ENCODE assay signal across 8 mouse cellular contexts in genomic region chr2:132284492-132285139, GRCm38 (mm10). TPM values are rescaled to one million over a fixed set of nuclear protein-coding genes. Genes with fewer than 3 reads are reported as not detected.
DNase-seq lines count a peak whose midpoint lies in the region; ATAC-seq and TF ChIP-seq lines count a peak whose summit lies in the region.

No protein-coding gene starts in this region.

- H3K79me2 ChIP-seq in heart, adult 2 months (replicated peaks; ENCODE audit: control insufficient read depth, insufficient read depth, low read length): 0 out of 2 replicates have a peak, but pooled peaks cover 3% of the 10 kb centered on the region

- TF ChIP-seq CTCF in testis, adult 2 months (IDR thresholded peaks at IDR 0.05; ENCODE audit: control insufficient read depth, insufficient read depth, insufficient replicate concordance, low read depth, low read length): no peak
- TF ChIP-seq CTCF in heart, adult 2 months (IDR thresholded peaks at IDR 0.05): no peak
- TF ChIP-seq CTCF in lung, postnatal 0 days (IDR thresholded peaks at IDR 0.05): no peak

- H3K4me1 ChIP-seq in testis, adult 2 months (ENCODE audit: control insufficient read depth, insufficient read depth, low read length): no peaks in the 10 kb centered on the region
- peaks cover 34% of the 10 kb centered on the region for H3K4me1 ChIP-seq in heart, adult 2 months (ENCODE audit: control insufficient read depth, insufficient read depth, low read length)
- H3K4me1 ChIP-seq in lung, postnatal 0 days (ENCODE audit: insufficient read depth, low read depth, low read length): peaks cover 35% of the 10 kb centered on the region

- no peaks in the 10 kb centered on the region for H3K27me3 ChIP-seq in testis, adult 2 months (ENCODE audit: control insufficient read depth, insufficient read depth, low read length)
- H3K27me3 ChIP-seq in heart, adult 2 months (ENCODE audit: control insufficient read depth, insufficient read depth, low read length): no peaks in the 10 kb centered on the region
- no peaks in the 10 kb centered on the region for H3K27me3 ChIP-seq in lung, postnatal 0 days (replicated peaks; ENCODE audit: insufficient read depth, low read length)

- 33% methylated on average over 12 of the region's 12 CpGs for WGBS in heart, adult 2 months
- WGBS in lung, postnatal 0 days: 41% methylated on average over 12 of the region's 12 CpGs

- peak overlapping the region; percentile 37 for H3K9ac ChIP-seq in heart, adult 2 months (ENCODE audit: low read depth, low read length)
- H3K9ac ChIP-seq in lung, postnatal 0 days (replicated peaks; ENCODE audit: low read depth): no peak overlapping the region

- H3K4me2 ChIP-seq in lung, postnatal 0 days (replicated peaks; ENCODE audit: low read depth, low read length): peak overlapping the region; percentile 37

- peak; percentile 97 for TF ChIP-seq EP300 in heart, adult 2 months (IDR thresholded peaks at IDR 0.05; ENCODE audit: insufficient read depth, low read depth, low read length)
- peak; percentile 91 for TF ChIP-seq EP300 in lung, postnatal 0 days (IDR thresholded peaks at IDR 0.05)

- intact Hi-C loops in heart, adult 2 months (cut with DNase I): no loop called here
- intact Hi-C loops in left cerebral cortex, postnatal 25 days (cut with DNase I): no loop called here

- TF ChIP-seq POLR2A in testis, adult 2 months (IDR thresholded peaks at IDR 0.05; ENCODE audit: control insufficient read depth, low read depth, low read length): no peak
- peak; percentile 89 for TF ChIP-seq POLR2A in heart, adult 2 months (IDR thresholded peaks at IDR 0.05; ENCODE audit: insufficient read depth, low read depth, low read length)

- no peak overlapping the region for H3K4me3 ChIP-seq in testis, adult 2 months (ENCODE audit: control insufficient read depth, low read depth, low read length)
- peak overlapping the region; percentile 25 for H3K4me3 ChIP-seq in heart, adult 2 months
- no peak overlapping the region for H3K4me3 ChIP-seq in lung, postnatal 0 days (ENCODE audit: low read depth, low read length)

- H3K36me3 ChIP-seq in testis, adult 2 months (ENCODE audit: control insufficient read depth, insufficient read depth, low read length): no peaks in the 10 kb centered on the region
- peaks cover 37% of the 10 kb centered on the region for H3K36me3 ChIP-seq in heart, adult 2 months (ENCODE audit: control insufficient read depth, insufficient read depth, low read length)
- no peaks in the 10 kb centered on the region for H3K36me3 ChIP-seq in lung, postnatal 0 days (ENCODE audit: insufficient read depth, low read length)

- ATAC-seq in lung, postnatal 0 days: peak; percentile 90

- 0 out of 2 replicates have a peak overlapping the region, but pooled peaks have one; percentile 42 for H3K27ac ChIP-seq in testis, adult 2 months (ENCODE audit: control insufficient read depth, insufficient read depth, low read depth, low read length)
- peak overlapping the region; percentile 98 for H3K27ac ChIP-seq in heart, adult 2 months
- peak overlapping the region; percentile 88 for H3K27ac ChIP-seq in lung, postnatal 0 days (ENCODE audit: low read length)

- DNase-seq in testis, postnatal 14 days (ENCODE audit: low spot score): no peak
- DNase-seq in heart, adult 2 months: peak; percentile 75 to 85
- peak; percentile 50 for DNase-seq in kidney, adult 18-20 months
- DNase-seq in lung, postnatal 0 days (ENCODE audit: low spot score): peak; percentile 89
- no peak for DNase-seq in right cerebral cortex, postnatal 25 days
- DNase-seq in left cerebral cortex, postnatal 25 days (ENCODE audit: low spot score in 2 of 2): no peak
- no peak for DNase-seq in layer of hippocampus, postnatal 14 days (ENCODE audit: low spot score in 2 of 2)

- H3K9me3 ChIP-seq in lung, postnatal 0 days (ENCODE audit: low read length): no peaks in the 10 kb centered on the region

RNA-seq across cellular contexts. Expression of gene Cds2, which starts 21.7 kb away (rescaled TPM):
- 10.7 and 13.1 TPM in 2 replicates for polyA plus RNA-seq in testis, adult 2 months (2012; rRNA removed)
- total RNA-seq in heart, adult 2 months (2021): 10 to 100 TPM; 75.4 to 90.4 TPM
- polyA plus RNA-seq in heart, adult 2 months (2012; rRNA removed): 48.0 and 85.1 TPM in 2 replicates
- polyA plus RNA-seq in lung, postnatal 0 days (2015; fragmentation: Nextera tagmentation; extraction: Ambion mirVana): 32.3 and 37.0 TPM in 2 replicates
- 100 to 1,000 TPM; 234 to 245 TPM for total RNA-seq in left cerebral cortex, postnatal 25 days (2021)
- 100 to 1,000 TPM; 194 to 204 TPM for total RNA-seq in layer of hippocampus, postnatal 14 days (2021)

RNA-seq across cellular contexts. Expression of gene Pcna, which starts 31.5 kb away (rescaled TPM):
- 75.1 and 84.2 TPM in 2 replicates for polyA plus RNA-seq in testis, adult 2 months (2012; rRNA removed)
- total RNA-seq in heart, adult 2 months (2021): 10 to 100 TPM; 36.5 to 39.9 TPM
- 25.9 and 35.8 TPM in 2 replicates for polyA plus RNA-seq in heart, adult 2 months (2012; rRNA removed)
- 74.7 and 76.4 TPM in 2 replicates for polyA plus RNA-seq in lung, postnatal 0 days (2015; fragmentation: Nextera tagmentation; extraction: Ambion mirVana)
- 10 to 100 TPM; 49.1 to 51.8 TPM for total RNA-seq in left cerebral cortex, postnatal 25 days (2021)
- 10 to 100 TPM; 45.3 to 51.5 TPM for total RNA-seq in layer of hippocampus, postnatal 14 days (2021)

RNA-seq across cellular contexts. Expression of gene Tmem230, which starts 37.0 kb away (rescaled TPM):
- polyA plus RNA-seq in testis, adult 2 months (2012; rRNA removed): 120 and 139 TPM in 2 replicates
- total RNA-seq in heart, adult 2 months (2021): 10 to 100 TPM; 23.1 to 23.3 TPM
- polyA plus RNA-seq in heart, adult 2 months (2012; rRNA removed): 28.0 and 43.2 TPM in 2 replicates
- polyA plus RNA-seq in lung, postnatal 0 days (2015; fragmentation: Nextera tagmentation; extraction: Ambion mirVana): 39.6 and 41.7 TPM in 2 replicates
- total RNA-seq in left cerebral cortex, postnatal 25 days (2021): 10 to 100 TPM; 32.1 TPM
- total RNA-seq in layer of hippocampus, postnatal 14 days (2021): 10 to 100 TPM; 25.8 to 27.7 TPM

Comparison
In these comparisons a context has a peak if more than half of its experiments do, and no peak if none do; other contexts are left out.
1. H3K27ac ChIP-seq: peak in every context shown above with its lines; median percentile 98 in heart, adult 2 months; 88 in lung, postnatal 0 days; 42 in testis, adult 2 months.
2. DNase-seq: peak in heart, adult 2 months (2 of 2), kidney, adult 18-20 months (single experiment) and lung, postnatal 0 days (single experiment); none in testis, postnatal 14 days (single experiment), right cerebral cortex, postnatal 25 days (single experiment), left cerebral cortex, postnatal 25 days (0 of 2) and layer of hippocampus, postnatal 14 days (0 of 2).